Mouse (Mus musculus): ENCODE results near the gene Olfr723.
"Not testable (repeated sequence)": the region's sequence is repeated elsewhere in the genome, so short reads cannot be mapped to it uniquely, and the experiment has no call there.

Olfr723 gene

DNA sequence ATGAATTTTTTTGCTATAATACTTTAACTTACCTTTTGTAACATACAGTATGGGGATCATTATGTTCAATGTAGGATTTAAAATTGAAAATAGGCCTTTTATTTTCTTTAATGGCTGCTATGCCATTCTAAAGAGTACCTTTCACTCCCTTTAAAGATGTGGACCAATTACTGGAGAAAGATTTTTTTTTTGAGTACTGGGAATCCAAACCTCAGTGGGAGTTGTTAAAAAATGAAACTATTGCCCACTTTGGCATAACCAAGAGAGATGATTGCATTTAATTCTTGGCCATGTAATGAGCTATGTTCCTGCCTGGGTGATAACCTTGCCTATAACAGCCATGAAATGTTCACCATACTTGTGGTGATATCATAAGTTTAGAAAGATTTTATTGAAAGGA is at the start of gene Olfr723:
TSS of gene Olfr723 (minus strand) at position 101 of the 400 bp plus-strand sequence.
- not testable (repeated sequence) for DNase-seq (ENCODE audit: low spot score in 2 of 2)

DNA sequence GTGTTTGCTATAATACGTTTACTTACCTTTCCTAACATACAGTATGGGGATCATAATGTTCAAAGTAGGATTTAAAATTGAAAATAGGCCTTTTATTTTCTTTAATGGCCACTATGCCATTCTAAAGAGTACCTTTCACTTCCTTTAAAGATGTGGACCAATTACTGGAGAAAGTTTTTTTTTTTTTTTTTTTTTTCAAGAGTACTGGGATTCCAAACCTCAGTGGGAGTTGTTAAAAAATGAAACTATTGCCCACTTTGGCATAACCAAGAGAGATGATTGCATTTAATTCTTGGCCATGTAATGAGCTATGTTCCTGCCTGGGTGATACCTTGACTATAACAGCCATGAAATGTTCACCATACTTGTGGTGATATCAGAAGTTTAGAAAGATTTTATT is 31.6 kb upstream of the Olfr723 start, which contains the start of gene Olfr724:
TSS of gene Olfr724 (minus strand) at position 101 of the 400 bp plus-strand sequence.
- DNase-seq (ENCODE audit: low spot score in 2 of 2): not testable (repeated sequence)

DNA sequence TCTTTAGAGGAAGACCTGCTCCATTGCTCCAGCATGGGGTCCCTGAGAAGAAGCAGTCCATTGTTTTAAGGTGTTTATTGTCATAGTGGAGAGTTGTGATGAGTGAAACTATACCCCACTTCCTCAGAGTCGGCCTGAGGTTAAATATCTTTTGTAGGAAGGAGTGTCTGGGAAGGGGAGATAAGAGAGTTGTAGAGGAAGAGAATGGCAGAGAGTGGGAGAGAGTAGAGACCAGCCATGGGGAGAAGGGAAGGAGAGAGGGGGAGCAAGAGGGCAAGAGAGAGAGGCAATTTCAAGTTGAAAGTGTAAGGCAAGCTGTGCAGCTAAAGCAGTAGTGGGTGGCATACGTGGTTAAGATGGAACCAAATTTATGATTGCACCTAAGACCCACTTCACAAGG is 24.3 kb upstream of the Olfr723 start:
- no peak for DNase-seq (ENCODE audit: low spot score in 2 of 2)

DNA sequence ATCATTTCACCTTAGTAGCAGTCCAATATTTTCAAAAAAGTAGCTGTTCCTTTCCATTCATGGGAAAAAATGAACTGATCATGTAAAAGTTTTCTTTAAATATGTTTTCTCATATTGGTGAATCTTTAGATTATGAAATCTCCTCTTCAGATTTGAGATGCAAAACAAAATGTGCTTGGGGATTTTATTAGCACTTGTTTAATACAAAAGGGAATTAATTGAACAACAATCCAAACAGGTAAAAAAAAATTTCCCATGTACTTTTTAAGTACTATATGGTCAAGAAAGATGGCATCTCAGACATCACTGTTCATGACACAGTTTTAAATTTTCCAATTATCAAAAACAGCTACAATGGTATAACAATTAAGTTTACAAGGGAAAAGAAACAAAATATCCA is 29.7 kb downstream of the Olfr723 start, which contains the start of gene Olfr722:
TSS of gene Olfr722 (minus strand) at position 101 of the 400 bp plus-strand sequence.
- DNase-seq (ENCODE audit: low spot score in 2 of 2): no peak

Measured in left cerebral cortex, adult 9 months (tissue).